10 mouse cellular contexts compared by ENCODE assay signal in the genomic region with DNA sequence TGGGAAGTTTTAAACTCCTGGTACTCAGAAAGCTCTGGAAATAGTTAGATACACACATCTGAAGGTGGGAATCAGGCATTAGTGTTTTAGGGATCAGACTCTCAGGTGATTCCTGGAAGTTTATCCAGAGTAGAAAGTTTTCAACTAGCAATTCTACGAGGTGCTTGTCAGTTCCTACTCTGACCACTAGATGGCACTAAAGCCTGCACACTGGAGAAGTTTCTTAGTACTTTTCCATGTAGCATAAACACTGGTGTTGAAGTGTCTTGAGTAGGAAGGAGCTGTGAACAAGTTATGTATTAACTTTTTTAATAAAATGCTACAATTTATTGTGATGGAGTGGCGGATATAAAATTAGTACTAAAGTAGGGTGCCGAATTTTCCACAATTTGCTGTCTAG.
DNase-seq lines count a peak whose midpoint lies in the region; ATAC-seq and TF ChIP-seq lines count a peak whose summit lies in the region.
"Had no signal": no experiment of that assay in that cellular context is flagged by ENCODE, and none has a peak within 500 bp of the region (broad histone marks: within the 10 kb centered on the region; RNA-seq: fewer than 3 reads in every experiment).

No protein-coding gene starts in this region.

- 27% methylated on average over 3 of the region's 3 CpGs for WGBS in heart, postnatal 0 days
- 27% methylated on average over 3 of the region's 3 CpGs for WGBS in heart, embryonic 11.5 days (ENCODE audit: insufficient replicate concordance)
- 28% methylated on average over 3 of the region's 3 CpGs for WGBS in midbrain, embryonic 14.5 days

- H3K4me1 ChIP-seq in heart, postnatal 0 days (ENCODE audit: control insufficient read depth, insufficient read depth), result no peaks in the 10 kb centered on the region
- H3K4me1 ChIP-seq in heart, embryonic 11.5 days (ENCODE audit: control insufficient read depth, insufficient read depth, low read length), result no peaks in the 10 kb centered on the region
- no peaks in the 10 kb centered on the region for H3K4me1 ChIP-seq in midbrain, embryonic 14.5 days (ENCODE audit: control insufficient read depth, insufficient read depth, low read length)
- H3K4me1 ChIP-seq: liver, embryonic 13.5 days had no signal

- no peaks in the 10 kb centered on the region; the same call in 1 of the 2 replicates for H3K36me3 ChIP-seq in heart, postnatal 0 days (replicated peaks; ENCODE audit: control insufficient read depth, insufficient read depth, low read length)
- H3K36me3 ChIP-seq in heart, embryonic 11.5 days (ENCODE audit: control insufficient read depth, insufficient read depth, low read length), result no peaks in the 10 kb centered on the region; the same call in 1 of the 2 replicates
- H3K36me3 ChIP-seq in midbrain, embryonic 14.5 days (ENCODE audit: control insufficient read depth, insufficient read depth, low read length), result no peaks in the 10 kb centered on the region
- H3K36me3 ChIP-seq: liver, embryonic 13.5 days had no signal

- no peak overlapping the region for H3K4me3 ChIP-seq in heart, postnatal 0 days (ENCODE audit: low read depth, low read length)
- no peak overlapping the region for H3K4me3 ChIP-seq in heart, embryonic 11.5 days (ENCODE audit: low read depth, low read length)
- H3K4me3 ChIP-seq in midbrain, embryonic 14.5 days (replicated peaks; ENCODE audit: low read depth, low read length), result no peak overlapping the region
- H3K4me3 ChIP-seq: embryonic facial prominence, embryonic 13.5 days; liver, embryonic 13.5 days had no signal

- H3K4me2 ChIP-seq in heart, postnatal 0 days (ENCODE audit: low read depth, low read length), result no peak overlapping the region
- no peak overlapping the region for H3K4me2 ChIP-seq in heart, embryonic 11.5 days
- H3K4me2 ChIP-seq in midbrain, embryonic 14.5 days (ENCODE audit: low read length), result no peak overlapping the region
- H3K4me2 ChIP-seq: embryonic facial prominence, embryonic 13.5 days; liver, embryonic 13.5 days had no signal

- no peaks in the 10 kb centered on the region for H3K9me3 ChIP-seq in heart, postnatal 0 days (replicated peaks; ENCODE audit: control insufficient read depth, low read length)
- no peaks in the 10 kb centered on the region for H3K9me3 ChIP-seq in heart, embryonic 11.5 days (replicated peaks; ENCODE audit: control insufficient read depth, low read length)
- H3K9me3 ChIP-seq in midbrain, embryonic 14.5 days (ENCODE audit: control insufficient read depth, low read length), result no peaks in the 10 kb centered on the region
- H3K9me3 ChIP-seq: embryonic facial prominence, embryonic 13.5 days; liver, embryonic 13.5 days had no signal

- no peak for ATAC-seq in heart, postnatal 0 days (ENCODE audit: insufficient read depth, low read depth)
- ATAC-seq in heart, embryonic 11.5 days (replicated peaks; ENCODE audit: insufficient number of reproducible peaks, low FRiP score, low TSS enrichment), result no peak
- ATAC-seq in midbrain, embryonic 14.5 days (ENCODE audit: low FRiP score, low TSS enrichment), result no peak

- H3K9ac ChIP-seq in heart, postnatal 0 days (replicated peaks; ENCODE audit: low read depth, low read length), result no peak overlapping the region
- no peak overlapping the region for H3K9ac ChIP-seq in heart, embryonic 11.5 days (ENCODE audit: low read depth, low read length)
- H3K9ac ChIP-seq in midbrain, embryonic 14.5 days (replicated peaks; ENCODE audit: low read length), result no peak overlapping the region
- H3K9ac ChIP-seq: embryonic facial prominence, embryonic 13.5 days; liver, embryonic 13.5 days had no signal

- peak; percentile 92 for TF ChIP-seq CTCF in heart, postnatal 0 days (IDR thresholded peaks at IDR 0.05; ENCODE audit: low read depth)

- TF ChIP-seq EP300 in heart, postnatal 0 days (IDR thresholded peaks at IDR 0.05; ENCODE audit: low read depth), result no peak

- peak; percentile 55 for DNase-seq in heart, postnatal 0 days (ENCODE audit: low spot score)
- DNase-seq in B cell, adult 2 months, result peak; percentile 40 to 51
- peak; percentile 74 for DNase-seq in adrenal gland, postnatal 10 days
- peak; percentile 36 for DNase-seq in fibroblast of lung, adult 2 months (ENCODE audit: low read depth)
- DNase-seq in layer of hippocampus, adult 9-10 months (ENCODE audit: low spot score), result peak; percentile 37
- peak; percentile 88 for DNase-seq in midbrain, embryonic 14.5 days
- peak; percentile 8 for DNase-seq in thymus, postnatal 25 days
- DNase-seq: liver, embryonic 13.5 days had no signal

- H3K27me3 ChIP-seq in heart, postnatal 0 days (ENCODE audit: control insufficient read depth, insufficient read depth, low read length), result no peaks in the 10 kb centered on the region
- H3K27me3 ChIP-seq in heart, embryonic 11.5 days (ENCODE audit: control insufficient read depth, insufficient read depth, low read length), result no peaks in the 10 kb centered on the region
- H3K27me3 ChIP-seq in midbrain, embryonic 14.5 days (ENCODE audit: control insufficient read depth, insufficient read depth, low read length), result no peaks in the 10 kb centered on the region
- H3K27me3 ChIP-seq: embryonic facial prominence, embryonic 13.5 days; liver, embryonic 13.5 days had no signal

- H3K27ac ChIP-seq in heart, postnatal 0 days (ENCODE audit: low read depth), result no peak overlapping the region
- no peak overlapping the region for H3K27ac ChIP-seq in heart, embryonic 11.5 days (ENCODE audit: low read depth, low read length)
- no peak overlapping the region for H3K27ac ChIP-seq in midbrain, embryonic 14.5 days (replicated peaks; ENCODE audit: low read depth, low read length)
- H3K27ac ChIP-seq: embryonic facial prominence, embryonic 13.5 days; liver, embryonic 13.5 days had no signal

Comparison
In these comparisons a context has a peak if more than half of its experiments do, and no peak if none do; other contexts are left out.
1. DNase-seq: peak in every context shown above with its lines; median percentile 88 in midbrain, embryonic 14.5 days; 74 in adrenal gland, postnatal 10 days; 55 in heart, postnatal 0 days; 46 in B cell, adult 2 months; 37 in layer of hippocampus, adult 9-10 months; 36 in fibroblast of lung, adult 2 months; 8 in thymus, postnatal 25 days.